Mouse (Mus musculus): Measurements from ENCODE around the gene Cemip. TPM values are rescaled to one million over a fixed set of nuclear protein-coding genes. Genes with fewer than 3 reads are reported as not detected.

The Cemip gene
- polyA plus RNA-seq, 1 experiment: 0.63 TPM

- Histone ChIP-seq H3K27ac (ENCODE audit: control insufficient read depth, insufficient read depth, low read length) (no peak overlapping the region), H3K4me3 (ENCODE audit: control insufficient read depth, insufficient read depth, low read length) (no peak overlapping the region), H3K4me1 (replicated peaks; ENCODE audit: control insufficient read depth, insufficient read depth, low read length) (0 out of 2 replicates have a peak, but pooled peaks cover 3% of the 10 kb centered on the region), H3K36me3 (ENCODE audit: control insufficient read depth, insufficient read depth, low read length) (no peaks in the 10 kb centered on the region), H3K27me3 (ENCODE audit: control insufficient read depth, insufficient read depth, low read length) (no peaks in the 10 kb centered on the region)
- WGBS: 61% methylated on average over 4 of the region's 4 CpGs
- DNase-seq: no peak
- TF ChIP-seq CTCF (IDR thresholded peaks at IDR 0.05; ENCODE audit: borderline replicate concordance, control insufficient read depth, extremely low read depth, insufficient read depth, low read length, poor library complexity) (no peak), POLR2A (IDR thresholded peaks at IDR 0.05; ENCODE audit: control insufficient read depth, extremely low read depth, insufficient read depth, low read length, poor library complexity) (no peak)
These were observed 60.2 kb downstream of the Cemip start for GRCm38 (mm10) chr7:84026090-84026489.

GRCm38 (mm10) chr7:84023466-84023865 is 62.8 kb downstream of the Cemip start:
- no peak for DNase-seq
- Histone ChIP-seq H3K27me3 (ENCODE audit: control insufficient read depth, insufficient read depth, low read length) (no peaks in the 10 kb centered on the region), H3K4me1 (replicated peaks; ENCODE audit: control insufficient read depth, insufficient read depth, low read length) (0 out of 2 replicates have a peak, but pooled peaks cover 3% of the 10 kb centered on the region), H3K27ac (ENCODE audit: control insufficient read depth, insufficient read depth, low read length) (no peak overlapping the region), H3K4me3 (ENCODE audit: control insufficient read depth, insufficient read depth, low read length) (no peak overlapping the region), H3K36me3 (ENCODE audit: control insufficient read depth, insufficient read depth, low read length) (no peaks in the 10 kb centered on the region)
- WGBS: 84% methylated on average over 6 of the region's 6 CpGs
- TF ChIP-seq POLR2A (IDR thresholded peaks at IDR 0.05; ENCODE audit: control insufficient read depth, extremely low read depth, insufficient read depth, low read length, poor library complexity): no peak
- no peak for TF ChIP-seq CTCF (IDR thresholded peaks at IDR 0.05; ENCODE audit: borderline replicate concordance, control insufficient read depth, extremely low read depth, insufficient read depth, low read length, poor library complexity)

GRCm38 (mm10) chr7:84022462-84022861 is 63.8 kb downstream of the Cemip start:
- H3K27ac ChIP-seq (ENCODE audit: control insufficient read depth, insufficient read depth, low read length): no peak overlapping the region

GRCm38 (mm10) chr7:84019381-84019780 is 66.9 kb downstream of the Cemip start:
- DNase-seq: no peak

More at GRCm38 (mm10) chr7:84022462-84022861, 63.8 kb downstream of the Cemip start:
- no peak for DNase-seq
- Histone ChIP-seq H3K4me1 (replicated peaks; ENCODE audit: control insufficient read depth, insufficient read depth, low read length) (0 out of 2 replicates have a peak, but pooled peaks cover 3% of the 10 kb centered on the region), H3K4me3 (ENCODE audit: control insufficient read depth, insufficient read depth, low read length) (no peak overlapping the region), H3K36me3 (ENCODE audit: control insufficient read depth, insufficient read depth, low read length) (no peaks in the 10 kb centered on the region), H3K27me3 (ENCODE audit: control insufficient read depth, insufficient read depth, low read length) (no peaks in the 10 kb centered on the region)
- TF ChIP-seq POLR2A (IDR thresholded peaks at IDR 0.05; ENCODE audit: control insufficient read depth, extremely low read depth, insufficient read depth, low read length, poor library complexity): no peak
- TF ChIP-seq CTCF (IDR thresholded peaks at IDR 0.05; ENCODE audit: borderline replicate concordance, control insufficient read depth, extremely low read depth, insufficient read depth, low read length, poor library complexity): no peak
- WGBS: 67% methylated on average over 3 of the region's 3 CpGs

GRCm38 (mm10) chr7:84018291-84019266 is 67.7 kb downstream of the Cemip start:
- H3K4me1 ChIP-seq (replicated peaks; ENCODE audit: control insufficient read depth, insufficient read depth, low read length): no peaks in the 10 kb centered on the region
- DNase-seq: no peak
- H3K4me3 ChIP-seq (ENCODE audit: control insufficient read depth, insufficient read depth, low read length): no peak overlapping the region
- H3K36me3 ChIP-seq (ENCODE audit: control insufficient read depth, insufficient read depth, low read length): no peaks in the 10 kb centered on the region
- H3K27me3 ChIP-seq (ENCODE audit: control insufficient read depth, insufficient read depth, low read length): no peaks in the 10 kb centered on the region
- no peak overlapping the region for H3K27ac ChIP-seq (ENCODE audit: control insufficient read depth, insufficient read depth, low read length)
- 77% methylated on average over 5 of the region's 5 CpGs for WGBS
- no peak for TF ChIP-seq POLR2A (IDR thresholded peaks at IDR 0.05; ENCODE audit: control insufficient read depth, extremely low read depth, insufficient read depth, low read length, poor library complexity)
- TF ChIP-seq CTCF (IDR thresholded peaks at IDR 0.05; ENCODE audit: borderline replicate concordance, control insufficient read depth, extremely low read depth, insufficient read depth, low read length, poor library complexity): no peak

More at GRCm38 (mm10) chr7:84019381-84019780, 66.9 kb downstream of the Cemip start:
- H3K27ac ChIP-seq (ENCODE audit: control insufficient read depth, insufficient read depth, low read length): no peak overlapping the region
- no peaks in the 10 kb centered on the region for H3K36me3 ChIP-seq (ENCODE audit: control insufficient read depth, insufficient read depth, low read length)
- no peaks in the 10 kb centered on the region for H3K4me1 ChIP-seq (replicated peaks; ENCODE audit: control insufficient read depth, insufficient read depth, low read length)
- TF ChIP-seq CTCF (IDR thresholded peaks at IDR 0.05; ENCODE audit: borderline replicate concordance, control insufficient read depth, extremely low read depth, insufficient read depth, low read length, poor library complexity) (no peak), POLR2A (IDR thresholded peaks at IDR 0.05; ENCODE audit: control insufficient read depth, extremely low read depth, insufficient read depth, low read length, poor library complexity) (no peak)
- H3K27me3 ChIP-seq (ENCODE audit: control insufficient read depth, insufficient read depth, low read length): no peaks in the 10 kb centered on the region
- no peak overlapping the region for H3K4me3 ChIP-seq (ENCODE audit: control insufficient read depth, insufficient read depth, low read length)

GRCm38 (mm10) chr7:84015050-84015449 is 71.3 kb downstream of the Cemip start:
- H3K4me1 ChIP-seq (replicated peaks; ENCODE audit: control insufficient read depth, insufficient read depth, low read length): no peaks in the 10 kb centered on the region
- no peak overlapping the region for H3K4me3 ChIP-seq (ENCODE audit: control insufficient read depth, insufficient read depth, low read length)
- TF ChIP-seq POLR2A (IDR thresholded peaks at IDR 0.05; ENCODE audit: control insufficient read depth, extremely low read depth, insufficient read depth, low read length, poor library complexity) (no peak), CTCF (IDR thresholded peaks at IDR 0.05; ENCODE audit: borderline replicate concordance, control insufficient read depth, extremely low read depth, insufficient read depth, low read length, poor library complexity) (no peak)
- H3K27ac ChIP-seq (ENCODE audit: control insufficient read depth, insufficient read depth, low read length): no peak overlapping the region
- no peaks in the 10 kb centered on the region for H3K27me3 ChIP-seq (ENCODE audit: control insufficient read depth, insufficient read depth, low read length)
- WGBS: 91% methylated on average over 1 of the region's 1 CpGs
- H3K36me3 ChIP-seq (ENCODE audit: control insufficient read depth, insufficient read depth, low read length): no peaks in the 10 kb centered on the region
- no peak for DNase-seq

Data from thymus, adult 2 months (tissue).